Mouse (Mus musculus): ENCODE measurements around the gene Pde1a. TPM values are rescaled to one million over a fixed set of nuclear protein-coding genes. Genes with fewer than 3 reads are reported as not detected.

Gene Pde1a
- polyA plus RNA-seq, 1 experiment, result not detected

GRCm38 (mm10) chr2:80046751-80047513, 82.3 kb downstream of the Pde1a start:
- TF ChIP-seq FOSL1 (IDR thresholded peaks at IDR 0.05; ENCODE audit: insufficient read depth, low read length, poor library complexity, severe bottlenecking) (no peak), CEBPB (IDR thresholded peaks at IDR 0.05; ENCODE audit: low read depth) (no peak), MAX (IDR thresholded peaks at IDR 0.05) (no peak), USF1 (IDR thresholded peaks at IDR 0.05; ENCODE audit: low read depth) (no peak), MYOG (IDR thresholded peaks at IDR 0.05; ENCODE audit: control insufficient read depth, extremely low read depth, insufficient read length) (no peak), MYOD1 (IDR thresholded peaks at IDR 0.05; ENCODE audit: control insufficient read depth, insufficient read length, low read depth) (no peak), CTCF (IDR thresholded peaks at IDR 0.05; ENCODE audit: control insufficient read depth, insufficient read depth, insufficient read length) (no peak)
- Histone ChIP-seq H3K4me3 (ENCODE audit: insufficient read depth, poor library complexity, severe bottlenecking) (no peak overlapping the region), H3K27me3 (ENCODE audit: control insufficient read depth, insufficient read depth, insufficient read length) (no peaks in the 10 kb centered on the region), H3ac (ENCODE audit: control insufficient read depth, insufficient read length, low read depth) (no peak overlapping the region), H3K79me2 (ENCODE audit: control insufficient read depth, insufficient read depth) (no peaks in the 10 kb centered on the region), H3K36me3 (ENCODE audit: control insufficient read depth, insufficient read depth) (no peaks in the 10 kb centered on the region), H3K79me3 (ENCODE audit: low read depth) (no peaks in the 10 kb centered on the region)

- TF ChIP-seq MYOG (IDR thresholded peaks at IDR 0.05; ENCODE audit: control insufficient read depth, extremely low read depth, insufficient read length) (no peak), MYOD1 (IDR thresholded peaks at IDR 0.05; ENCODE audit: control insufficient read depth, insufficient read length, low read depth) (no peak), USF1 (IDR thresholded peaks at IDR 0.05; ENCODE audit: low read depth) (no peak), CEBPB (IDR thresholded peaks at IDR 0.05; ENCODE audit: low read depth) (no peak), FOSL1 (IDR thresholded peaks at IDR 0.05; ENCODE audit: insufficient read depth, low read length, poor library complexity, severe bottlenecking) (no peak), MAX (IDR thresholded peaks at IDR 0.05) (no peak), CTCF (IDR thresholded peaks at IDR 0.05; ENCODE audit: control insufficient read depth, insufficient read depth, insufficient read length) (no peak)
- Histone ChIP-seq H3ac (ENCODE audit: control insufficient read depth, insufficient read length, low read depth) (no peak overlapping the region), H3K4me3 (ENCODE audit: insufficient read depth, poor library complexity, severe bottlenecking) (no peak overlapping the region)
These were observed 90.4 kb downstream of the Pde1a start for GRCm38 (mm10) chr2:80038642-80039445.

GRCm38 (mm10) chr2:80037971-80038370, 91.3 kb downstream of the Pde1a start:
- TF ChIP-seq MAX (IDR thresholded peaks at IDR 0.05) (no peak), USF1 (IDR thresholded peaks at IDR 0.05; ENCODE audit: low read depth) (no peak), MYOD1 (IDR thresholded peaks at IDR 0.05; ENCODE audit: control insufficient read depth, insufficient read length, low read depth) (no peak)
- H3K4me3 ChIP-seq (ENCODE audit: insufficient read depth, poor library complexity, severe bottlenecking), result no peak overlapping the region

More at GRCm38 (mm10) chr2:80038642-80039445, 90.4 kb downstream of the Pde1a start:
- H3K36me3 ChIP-seq (ENCODE audit: control insufficient read depth, insufficient read depth), result no peaks in the 10 kb centered on the region
- no peaks in the 10 kb centered on the region for H3K79me2 ChIP-seq (ENCODE audit: control insufficient read depth, insufficient read depth)
- H3K79me3 ChIP-seq (ENCODE audit: low read depth), result no peaks in the 10 kb centered on the region
- H3K27me3 ChIP-seq (ENCODE audit: control insufficient read depth, insufficient read depth, insufficient read length), result no peaks in the 10 kb centered on the region

GRCm38 (mm10) chr2:80029051-80029450, 100.2 kb downstream of the Pde1a start:
- no peaks in the 10 kb centered on the region for H3K79me3 ChIP-seq (ENCODE audit: low read depth)
- no peaks in the 10 kb centered on the region for H3K27me3 ChIP-seq (ENCODE audit: control insufficient read depth, insufficient read depth, insufficient read length)
- no peak overlapping the region for H3K4me3 ChIP-seq (ENCODE audit: insufficient read depth, poor library complexity, severe bottlenecking)
- H3K36me3 ChIP-seq (ENCODE audit: control insufficient read depth, insufficient read depth), result no peaks in the 10 kb centered on the region
- no peaks in the 10 kb centered on the region for H3K79me2 ChIP-seq (ENCODE audit: control insufficient read depth, insufficient read depth)
- TF ChIP-seq MAX (IDR thresholded peaks at IDR 0.05), result no peak
- TF ChIP-seq MYOD1 (IDR thresholded peaks at IDR 0.05; ENCODE audit: control insufficient read depth, insufficient read length, low read depth), result no peak
- no peak for TF ChIP-seq CTCF (IDR thresholded peaks at IDR 0.05; ENCODE audit: control insufficient read depth, insufficient read depth, insufficient read length)
- TF ChIP-seq FOSL1 (IDR thresholded peaks at IDR 0.05; ENCODE audit: insufficient read depth, low read length, poor library complexity, severe bottlenecking), result no peak
- no peak for TF ChIP-seq MYOG (IDR thresholded peaks at IDR 0.05; ENCODE audit: control insufficient read depth, extremely low read depth, insufficient read length)
- no peak for TF ChIP-seq USF1 (IDR thresholded peaks at IDR 0.05; ENCODE audit: low read depth)
- no peak for TF ChIP-seq CEBPB (IDR thresholded peaks at IDR 0.05; ENCODE audit: low read depth)
- H3ac ChIP-seq (ENCODE audit: control insufficient read depth, insufficient read length, low read depth), result no peak overlapping the region

More at GRCm38 (mm10) chr2:80037971-80038370, 91.3 kb downstream of the Pde1a start:
- H3ac ChIP-seq (ENCODE audit: control insufficient read depth, insufficient read length, low read depth), result no peak overlapping the region
- no peaks in the 10 kb centered on the region for H3K27me3 ChIP-seq (ENCODE audit: control insufficient read depth, insufficient read depth, insufficient read length)
- H3K36me3 ChIP-seq (ENCODE audit: control insufficient read depth, insufficient read depth), result no peaks in the 10 kb centered on the region
- H3K79me2 ChIP-seq (ENCODE audit: control insufficient read depth, insufficient read depth), result no peaks in the 10 kb centered on the region
- H3K79me3 ChIP-seq (ENCODE audit: low read depth), result no peaks in the 10 kb centered on the region

GRCm38 (mm10) chr2:80026053-80026452, 103.2 kb downstream of the Pde1a start:
- H3ac ChIP-seq (ENCODE audit: control insufficient read depth, insufficient read length, low read depth), result no peak overlapping the region
- H3K36me3 ChIP-seq (ENCODE audit: control insufficient read depth, insufficient read depth), result no peaks in the 10 kb centered on the region
- no peaks in the 10 kb centered on the region for H3K79me2 ChIP-seq (ENCODE audit: control insufficient read depth, insufficient read depth)
- H3K27me3 ChIP-seq (ENCODE audit: control insufficient read depth, insufficient read depth, insufficient read length), result no peaks in the 10 kb centered on the region
- TF ChIP-seq MYOD1 (IDR thresholded peaks at IDR 0.05; ENCODE audit: control insufficient read depth, insufficient read length, low read depth) (no peak), CEBPB (IDR thresholded peaks at IDR 0.05; ENCODE audit: low read depth) (no peak), FOSL1 (IDR thresholded peaks at IDR 0.05; ENCODE audit: insufficient read depth, low read length, poor library complexity, severe bottlenecking) (no peak), USF1 (IDR thresholded peaks at IDR 0.05; ENCODE audit: low read depth) (no peak), CTCF (IDR thresholded peaks at IDR 0.05; ENCODE audit: control insufficient read depth, insufficient read depth, insufficient read length) (no peak), MAX (IDR thresholded peaks at IDR 0.05) (no peak), MYOG (IDR thresholded peaks at IDR 0.05; ENCODE audit: control insufficient read depth, extremely low read depth, insufficient read length) (no peak)
- H3K79me3 ChIP-seq (ENCODE audit: low read depth), result no peaks in the 10 kb centered on the region
- no peak overlapping the region for H3K4me3 ChIP-seq (ENCODE audit: insufficient read depth, poor library complexity, severe bottlenecking)
